Mouse (Mus musculus) liver, postnatal 0 days (tissue): ENCODE measurements at regions not wholly inside any gene's neighbourhood (a gene's known extent, or its start where the extent isn't known, plus 50 kb on each side); places are given as distances from the start of the nearest gene placed in this dataset.

Experiments
- CTCF ChIP-seq: sonication (generic); IDR thresholded peaks from 2 replicates; pipeline ENCODE4 v1.5.1; 2016; ENCODE audit warnings: antibody characterized with exemption, low read depth
- EP300 ChIP-seq: IDR thresholded peaks from 2 replicates; pipeline ENCODE4 v1.6.1; 2016; ENCODE audit warnings: antibody characterized with exemption, low read depth, mild to moderate bottlenecking

DNA sequence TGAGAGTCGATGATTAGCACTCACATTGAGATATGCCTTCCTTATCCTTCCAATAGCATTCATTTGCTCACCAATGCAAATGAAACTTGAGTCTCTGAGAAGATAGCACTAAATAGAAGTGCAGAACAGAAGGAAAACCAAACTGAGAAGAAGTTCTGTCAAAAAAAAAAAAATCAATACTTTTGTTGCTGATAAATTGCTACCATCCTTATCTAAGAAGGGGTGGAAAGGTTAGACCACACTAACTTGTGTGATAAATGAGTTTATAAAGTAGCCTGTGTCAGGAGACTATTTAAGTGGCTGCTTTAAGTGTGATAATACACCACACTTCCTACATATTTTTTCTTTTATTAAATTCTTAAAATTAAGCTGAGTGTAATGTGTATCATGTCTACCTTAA is 78.1 kb upstream of the Atg10 start:
- no peak for TF ChIP-seq CTCF
- no peak for TF ChIP-seq EP300
